In genomic region chr1:39936332-39936802, GRCm38 (mm10) we compare ENCODE assay signal across 8 mouse cellular contexts. TPM values are rescaled to one million over a fixed set of nuclear protein-coding genes. Genes with fewer than 3 reads are reported as not detected.
DNase-seq lines count a peak whose midpoint lies in the region; ATAC-seq and TF ChIP-seq lines count a peak whose summit lies in the region.

No protein-coding gene starts in this region.

- peak overlapping the region; percentile 45 for H3K4me2 ChIP-seq in forebrain, embryonic 16.5 days (ENCODE audit: low read length)
- H3K4me2 ChIP-seq in neural tube, embryonic 14.5 days (ENCODE audit: low read depth, low read length): peak overlapping the region; percentile 39

- peaks cover 7 to 16% of the 10 kb centered on the region in 2 experiments for H3K4me1 ChIP-seq in ES-E14 (ENCODE audit: control insufficient read depth in 2 of 2, insufficient read depth in 2 of 2, low read length in 2 of 2, poor library complexity in 1 of 2)
- peaks cover 83% of the 10 kb centered on the region for H3K4me1 ChIP-seq in forebrain, embryonic 16.5 days (replicated peaks; ENCODE audit: control insufficient read depth, insufficient read depth, low read length)
- H3K4me1 ChIP-seq in neural tube, embryonic 14.5 days (ENCODE audit: control insufficient read depth, insufficient read depth, low read length): peaks cover 80% of the 10 kb centered on the region
- H3K4me1 ChIP-seq in testis, adult 2 months (ENCODE audit: control insufficient read depth, insufficient read depth, low read length): peaks cover 3% of the 10 kb centered on the region

- peak overlapping the region; percentile 49; the same call in 1 of the 2 replicates for H3K27ac ChIP-seq in ES-E14 (ENCODE audit: insufficient read depth, low read depth, low read length, poor library complexity, severe bottlenecking)
- H3K27ac ChIP-seq in forebrain, embryonic 16.5 days (ENCODE audit: low read length): 0 out of 2 replicates have a peak overlapping the region, but pooled peaks have one; percentile 17
- H3K27ac ChIP-seq in neural tube, embryonic 14.5 days (ENCODE audit: low read depth, low read length): peak overlapping the region; percentile 16; the same call in 1 of the 2 replicates
- no peak overlapping the region for H3K27ac ChIP-seq in testis, adult 2 months (ENCODE audit: control insufficient read depth, insufficient read depth, low read depth, low read length)

- 0% methylated on average over 13 of the region's 13 CpGs for WGBS in forebrain, embryonic 16.5 days
- WGBS in neural tube, embryonic 14.5 days: under 1% methylated on average over 13 of the region's 13 CpGs

- ATAC-seq in forebrain, embryonic 16.5 days: peak; percentile 34; the same call in 1 of the 2 replicates
- peak; percentile 35; the same call in 1 of the 2 replicates for ATAC-seq in neural tube, embryonic 14.5 days (ENCODE audit: low read depth)

- TF ChIP-seq CTCF in testis, adult 2 months (IDR thresholded peaks at IDR 0.05; ENCODE audit: control insufficient read depth, insufficient read depth, insufficient replicate concordance, low read depth, low read length): peak; percentile 97

- no peaks in the 10 kb centered on the region for H3K9me3 ChIP-seq in ES-E14 (ENCODE audit: control insufficient read depth, insufficient read depth, low read depth, low read length)
- H3K9me3 ChIP-seq in forebrain, embryonic 16.5 days (ENCODE audit: control insufficient read depth, low read length): no peaks in the 10 kb centered on the region
- H3K9me3 ChIP-seq in neural tube, embryonic 14.5 days (ENCODE audit: control insufficient read depth, low read length): no peaks in the 10 kb centered on the region

- H3K9ac ChIP-seq in ES-E14 (ENCODE audit: insufficient read depth, low read depth, low read length, poor library complexity, severe bottlenecking): no peak overlapping the region
- H3K9ac ChIP-seq in forebrain, embryonic 16.5 days (replicated peaks; ENCODE audit: low read depth, low read length): no peak overlapping the region
- no peak overlapping the region for H3K9ac ChIP-seq in neural tube, embryonic 14.5 days (replicated peaks; ENCODE audit: low read depth, low read length)

- peak; percentile 78 for DNase-seq in ES-E14 (ENCODE audit: low read depth, low spot score)
- peak; percentile 80 for DNase-seq in cerebellum, adult 11-12 months
- peak; percentile 84 to 87 for DNase-seq in heart, postnatal 36 days
- DNase-seq in layer of hippocampus, adult 18-20 months (ENCODE audit: low spot score in 2 of 2): peak; percentile 79 to 93
- peak; percentile 87 to 91 for DNase-seq in lung, adult 18-20 months

- no peaks in the 10 kb centered on the region for H3K27me3 ChIP-seq in forebrain, embryonic 16.5 days (replicated peaks; ENCODE audit: control insufficient read depth, insufficient read depth, low read length)
- H3K27me3 ChIP-seq in neural tube, embryonic 14.5 days (ENCODE audit: control insufficient read depth, insufficient read depth, low read length): no peaks in the 10 kb centered on the region
- H3K27me3 ChIP-seq in testis, adult 2 months (ENCODE audit: control insufficient read depth, insufficient read depth, low read length): no peaks in the 10 kb centered on the region

- TF ChIP-seq POLR2A in testis, adult 2 months (IDR thresholded peaks at IDR 0.05; ENCODE audit: control insufficient read depth, low read depth, low read length): no peak

- intact Hi-C loops in heart, postnatal 36 days (cut with DNase I): loop anchor here (1.0 to 5.0 kb wide), 4 partner anchors 34 to 174 kb away; no protein-coding TSS in a partner anchor

- H3K36me3 ChIP-seq in ES-E14 (ENCODE audit: control insufficient read depth, insufficient read depth, low read length, poor library complexity, severe bottlenecking): peaks cover 5% of the 10 kb centered on the region; the same call in 1 of the 2 replicates
- H3K36me3 ChIP-seq in forebrain, embryonic 16.5 days (ENCODE audit: control insufficient read depth, insufficient read depth): no peaks in the 10 kb centered on the region
- H3K36me3 ChIP-seq in neural tube, embryonic 14.5 days (ENCODE audit: control insufficient read depth, insufficient read depth, low read length): no peaks in the 10 kb centered on the region
- no peaks in the 10 kb centered on the region for H3K36me3 ChIP-seq in testis, adult 2 months (ENCODE audit: control insufficient read depth, insufficient read depth, low read length)

- H3K4me3 ChIP-seq in ES-E14 (ENCODE audit: insufficient read depth in 1 of 2, low read depth in 1 of 2, low read length in 2 of 2, poor library complexity in 1 of 2, severe bottlenecking in 1 of 2): peak overlapping the region; percentile 86 to 92
- peak overlapping the region; percentile 22 for H3K4me3 ChIP-seq in forebrain, embryonic 16.5 days (replicated peaks; ENCODE audit: low read length)
- H3K4me3 ChIP-seq in neural tube, embryonic 14.5 days (ENCODE audit: low read depth, low read length): peak overlapping the region; percentile 16
- H3K4me3 ChIP-seq in testis, adult 2 months (ENCODE audit: control insufficient read depth, low read depth, low read length): peak overlapping the region; percentile 64

- in situ Hi-C loops in ES-E14 (cut with MboI; ENCODE audit: low sequenced_read_pairs in 2 of 2, unreplicated experiment in 2 of 2): no loop called here

TF ChIP-seq in ES-E14, 5 proteins besides CTCF, POLR2A, EP300 and RAD21:
- peak; percentile 39; the same call in 1 of the 2 replicates for TF ChIP-seq HCFC1 (IDR thresholded peaks at IDR 0.05; ENCODE audit: borderline replicate concordance, insufficient read depth, low read length)
- 0 out of 2 replicates have a peak, but pooled peaks have one; percentile 41 for TF ChIP-seq MAFK (IDR thresholded peaks at IDR 0.05; ENCODE audit: insufficient read depth, low read depth, low read length)
- TF ChIP-seq CHD2 (IDR thresholded peaks at IDR 0.05; ENCODE audit: low read depth, low read length): no peak

RNA-seq across cellular contexts. Expression of gene Map4k4, which starts 35.7 kb away (rescaled TPM):
- 142 and 161 TPM in 2 replicates for total RNA-seq in ES-E14 (2012; rRNA removed)
- 38.5 and 49.5 TPM in 2 replicates for polyA plus RNA-seq in forebrain, embryonic 16.5 days (2015; fragmentation: Nextera tagmentation; extraction: Ambion mirVana)
- 100 to 1,000 TPM; 158 to 163 TPM for total RNA-seq in heart, postnatal 36 days (2021)
- 100 to 1,000 TPM; 112 to 117 TPM for total RNA-seq in layer of hippocampus, adult 18-20 months (2021)
- 47.9 and 56.6 TPM in 2 replicates for polyA plus RNA-seq in neural tube, embryonic 14.5 days (2014; fragmentation: Nextera tagmentation; extraction: Ambion mirVana)
- polyA plus RNA-seq in testis, adult 2 months (2012; rRNA removed): 18.5 and 25.6 TPM in 2 replicates

Comparison
In these comparisons a context has a peak if more than half of its experiments do, and no peak if none do; other contexts are left out.
1. H3K4me3 ChIP-seq: peak in every context shown above with its lines; median percentile 89 in ES-E14; 64 in testis, adult 2 months; 22 in forebrain, embryonic 16.5 days; 16 in neural tube, embryonic 14.5 days.